Mouse (Mus musculus) pancreas, adult 10 weeks (tissue): ENCODE measurements around the gene Ing5. TPM values are rescaled to one million over a fixed set of nuclear protein-coding genes. Genes with fewer than 3 reads are reported as not detected.

ENCODE experiments used
- polyA plus RNA-seq: library from polyadenylated mRNA; stranded (reverse); fragments of 350-450 nt; fragmentation: Illumina TruSeq; extraction: RNeasy Lipid Tissue Mini Kit (QIAGEN cat#74804); gene quantifications from one replicate; pipeline ENCODE4 v1.2.3, GENCODE M21; 2015; ENCODE audit warnings: low read depth, low replicate concordance; ENCODE audit not compliant: insufficient read depth

The Ing5 gene
- polyA plus RNA-seq = 3.7 TPM

GRCm38 (mm10) chr1:93803556-93804507 lies at the start of gene Ing5:
Ing5 (plus strand) TSS chr1:93803965.

GRCm38 (mm10) chr1:93754573-93755290 lies 49.0 kb upstream of the Ing5 start, which contains the start of gene Thap4:
Thap4 (minus strand) TSS chr1:93754864.

GRCm38 (mm10) chr1:93801741-93802238 lies 2.0 kb upstream of the Ing5 start, which contains the start of gene Dtymk:
Dtymk (minus strand) TSS chr1:93801934.

GRCm38 (mm10) chr1:93824609-93825008 lies 20.8 kb downstream of the Ing5 start, which contains the start of gene D2hgdh:
D2hgdh (plus strand) TSS chr1:93824909.

GRCm38 (mm10) chr1:93861048-93861447 lies 57.3 kb downstream of the Ing5 start, which contains the start of gene Gal3st2:
Gal3st2 (plus strand) TSS chr1:93861306.

Other genes starting within 250 kb of the Ing5 start
- gene Stk25, start 145.3 kb upstream of the Ing5 start, polyA plus RNA-seq = 56.8 TPM
- 14.0 TPM for gene Bok, start 118.3 kb upstream of the Ing5 start, polyA plus RNA-seq
- 13.9 TPM for gene Atg4b, start 52.5 kb upstream of the Ing5 start, polyA plus RNA-seq
- gene Thap4, start 49.1 kb upstream of the Ing5 start, polyA plus RNA-seq = 11.6 TPM
- 18.4 TPM for gene Dtymk, start 2.0 kb upstream of the Ing5 start, polyA plus RNA-seq
- gene D2hgdh, start 20.9 kb downstream of the Ing5 start, polyA plus RNA-seq = 9.2 TPM
- 0.37 TPM for gene Gal3st2, start 57.3 kb downstream of the Ing5 start, polyA plus RNA-seq
- gene Gal3st2b, start 114.3 kb downstream of the Ing5 start, polyA plus RNA-seq = not detected
- not detected for gene Gal3st2c, start 186.5 kb downstream of the Ing5 start, polyA plus RNA-seq
- not detected for gene Neu4, start 216.5 kb downstream of the Ing5 start, polyA plus RNA-seq
- not detected for gene Pdcd1, start 248.6 kb downstream of the Ing5 start, polyA plus RNA-seq